Mouse (Mus musculus) limb, embryonic 13.5 days (tissue): ENCODE data around the gene Slc38a11. TPM values are rescaled to one million over a fixed set of nuclear protein-coding genes. Genes with fewer than 3 reads are reported as not detected.

Source experiments
- ATAC-seq: fragments of 200-750 bp; cut with Nextera tagmentation; 2 replicates; pipeline ENCODE4 v1.8.0; 2017; ENCODE audit warnings: low read depth, moderate number of reproducible peaks, moderate TSS enrichment; ENCODE audit not compliant: low FRiP score
- H3K27ac ChIP-seq: fragments of 300-500 bp; sonication (generic); 2 replicates; pipeline ENCODE4 v1.5.1; 2015; ENCODE audit warnings: inconsistent platforms, mild to moderate bottlenecking, moderate library complexity
- H3K27me3 ChIP-seq: fragments of 300-500 bp; sonication (generic); 2 replicates; pipeline ENCODE4 v1.6.1; 2015; ENCODE audit warnings: mild to moderate bottlenecking, inconsistent platforms
- H3K36me3 ChIP-seq: fragments of 300-500 bp; sonication (generic); 2 replicates; pipeline ENCODE4 v1.6.1; 2015; ENCODE audit warnings: inconsistent platforms, mild to moderate bottlenecking, moderate library complexity
- H3K4me1 ChIP-seq: fragments of 300-500 bp; sonication (generic); 2 replicates; pipeline ENCODE4 v1.6.1; 2015; ENCODE audit warnings: inconsistent platforms
- H3K4me2 ChIP-seq: fragments of 300-500 bp; sonication (generic); replicated peaks from 2 replicates; pipeline ENCODE4 v1.6.1; 2015; ENCODE audit warnings: inconsistent platforms, mild to moderate bottlenecking, moderate library complexity
- H3K4me3 ChIP-seq: fragments of 300-500 bp; sonication (generic); 2 replicates; pipeline ENCODE4 v1.5.1; 2015; ENCODE audit warnings: moderate library complexity, mild to moderate bottlenecking, inconsistent platforms
- H3K9ac ChIP-seq: fragments of 300-500 bp; sonication (generic); 2 replicates; pipeline ENCODE4 v1.6.1; 2015; ENCODE audit warnings: mild to moderate bottlenecking, inconsistent platforms
- H3K9me3 ChIP-seq: fragments of 300-500 bp; sonication (generic); 2 replicates; pipeline ENCODE4 v1.6.1; 2016; ENCODE audit warnings: inconsistent platforms
- WGBS: fragments of 180-500 bp; shearing (Covaris S2); methylation state at CpG from one replicate; pipeline ENCODE4 v1.1.7; 2015; 5-methylcytosine and 5-hydroxymethylcytosine counted together
- polyA plus RNA-seq: library from polyadenylated mRNA; unstranded; fragments of >200 nt; fragmentation: Nextera tagmentation; extraction: Ambion mirVana; gene quantifications from 2 replicates; pipeline ENCODE4 v1.2.1, GENCODE M21; 2015

Gene Slc38a11
- polyA plus RNA-seq, 1 experiment from 2014 or later = 0.45 TPM

DNA sequence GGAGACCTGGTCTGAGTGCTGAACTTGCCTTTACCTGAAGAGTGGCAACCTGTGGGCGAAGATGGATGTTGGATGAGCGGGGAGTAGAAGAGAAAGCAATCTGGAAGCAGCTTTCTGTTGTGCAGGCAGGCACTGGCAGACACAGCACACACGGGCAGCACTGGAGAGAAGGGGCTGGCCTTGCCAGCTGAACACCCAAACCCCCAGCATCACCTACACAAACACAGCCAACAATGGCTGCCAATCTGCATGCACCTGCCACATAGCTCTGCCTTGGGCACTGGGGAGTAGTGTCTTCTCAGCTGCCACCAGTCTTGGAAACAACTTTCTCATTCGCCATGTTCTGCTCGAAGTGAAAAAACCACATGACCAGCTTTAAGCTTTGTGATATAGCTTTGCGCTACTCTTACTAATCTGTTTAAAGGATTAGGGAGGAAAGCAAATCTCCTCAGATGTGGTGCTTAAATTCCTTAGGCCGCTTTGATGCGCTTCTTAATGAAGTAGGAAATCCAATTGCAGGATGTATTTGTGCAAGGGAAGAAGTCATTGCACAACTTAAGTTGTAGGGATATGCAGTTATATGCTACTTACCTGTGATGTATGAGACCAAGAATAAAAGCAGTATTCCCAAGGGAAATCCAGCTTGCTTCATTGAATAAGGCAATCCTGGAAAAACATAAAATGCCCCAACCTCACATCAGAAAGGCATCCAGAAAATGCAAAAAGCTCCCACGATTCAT, 2.9 kb downstream of the Slc38a11 start:
- 87% methylated on average over 9 of the region's 9 CpGs for WGBS
- no peak overlapping the region for H3K4me3 ChIP-seq
- H3K4me2 ChIP-seq = no peak overlapping the region
- H3K36me3 ChIP-seq = no peaks in the 10 kb centered on the region
- no peak overlapping the region for H3K9ac ChIP-seq
- no peak for ATAC-seq
- no peak overlapping the region for H3K27ac ChIP-seq
- H3K27me3 ChIP-seq = no peaks in the 10 kb centered on the region
- H3K4me1 ChIP-seq = peaks cover 9% of the 10 kb centered on the region
- H3K9me3 ChIP-seq = no peaks in the 10 kb centered on the region

DNA sequence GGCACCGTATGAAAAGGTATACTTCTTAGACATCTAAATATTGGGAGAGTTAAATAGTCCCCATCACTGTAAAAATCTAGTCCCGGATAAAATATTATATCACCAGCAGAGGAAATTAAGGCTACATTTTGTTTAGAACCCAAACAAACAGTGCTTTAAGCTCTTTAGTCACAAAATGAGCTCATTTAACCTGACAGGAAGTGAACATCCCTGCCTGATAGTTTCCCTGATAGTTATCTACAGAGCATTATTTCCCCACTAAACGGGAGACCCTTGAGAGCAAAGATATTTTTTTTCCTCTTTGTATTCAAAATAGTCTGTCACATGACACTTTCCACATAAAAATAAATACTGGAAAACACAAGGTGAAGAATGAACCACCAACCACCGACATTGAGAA, 16.5 kb downstream of the Slc38a11 start:
- no peaks in the 10 kb centered on the region for H3K36me3 ChIP-seq
- 55% methylated on average over 4 of the region's 4 CpGs for WGBS
- no peak overlapping the region for H3K4me3 ChIP-seq
- no peaks in the 10 kb centered on the region for H3K9me3 ChIP-seq
- H3K4me2 ChIP-seq = no peak overlapping the region
- no peak overlapping the region for H3K27ac ChIP-seq
- ATAC-seq = no peak
- H3K27me3 ChIP-seq = no peaks in the 10 kb centered on the region
- H3K9ac ChIP-seq = no peak overlapping the region
- no peaks in the 10 kb centered on the region for H3K4me1 ChIP-seq

DNA sequence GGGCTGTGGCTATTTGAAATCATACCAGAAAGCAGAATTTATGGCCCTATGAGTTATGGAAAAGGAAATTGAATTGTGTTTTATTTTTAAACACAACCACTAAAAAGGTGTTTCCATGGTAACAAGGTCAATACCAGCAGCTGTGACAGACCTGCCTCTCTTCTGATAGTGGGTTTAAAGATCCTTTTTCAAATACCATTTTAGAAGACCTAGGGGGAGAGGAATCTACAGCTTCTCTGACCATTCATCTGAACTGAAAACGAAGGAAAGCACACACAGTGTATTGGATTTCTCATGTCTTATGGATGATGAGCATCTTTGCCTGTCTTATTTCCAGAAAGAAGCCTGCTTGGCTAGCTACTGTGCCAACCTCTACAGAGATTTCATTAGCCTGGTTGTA, 16.9 kb downstream of the Slc38a11 start:
- ATAC-seq = no peak
- WGBS = 61% methylated on average over 1 of the region's 1 CpGs
- Histone ChIP-seq H3K27me3 (no peaks in the 10 kb centered on the region), H3K4me3 (no peak overlapping the region), H3K36me3 (no peaks in the 10 kb centered on the region), H3K9ac (no peak overlapping the region), H3K27ac (no peak overlapping the region), H3K4me2 (no peak overlapping the region), H3K9me3 (no peaks in the 10 kb centered on the region), H3K4me1 (no peaks in the 10 kb centered on the region)

DNA sequence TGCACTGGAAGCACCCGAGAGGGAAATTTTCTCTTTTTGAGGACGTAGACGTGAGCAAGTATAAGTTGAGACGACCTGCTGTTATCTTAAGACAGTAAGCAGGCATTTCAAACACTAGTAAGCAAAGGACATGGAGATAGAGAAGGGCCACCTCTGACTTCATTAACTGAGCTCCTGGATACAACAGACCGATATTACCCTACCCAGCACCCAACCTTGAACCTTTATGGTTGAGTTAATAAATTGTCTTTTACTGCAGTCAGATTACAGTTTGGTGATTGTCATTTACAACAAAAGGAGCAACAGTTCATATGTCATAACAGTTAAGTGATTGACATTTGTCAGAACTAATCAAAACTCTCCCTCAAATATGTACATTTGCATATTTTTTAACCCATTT, 17.8 kb downstream of the Slc38a11 start:
- no peak for ATAC-seq
- H3K4me3 ChIP-seq = no peak overlapping the region
- H3K9ac ChIP-seq = no peak overlapping the region
- H3K36me3 ChIP-seq = no peaks in the 10 kb centered on the region
- H3K27ac ChIP-seq = no peak overlapping the region
- H3K27me3 ChIP-seq = no peaks in the 10 kb centered on the region
- 81% methylated on average over 5 of the region's 5 CpGs for WGBS
- no peaks in the 10 kb centered on the region for H3K9me3 ChIP-seq
- no peaks in the 10 kb centered on the region for H3K4me1 ChIP-seq
- H3K4me2 ChIP-seq = no peak overlapping the region

DNA sequence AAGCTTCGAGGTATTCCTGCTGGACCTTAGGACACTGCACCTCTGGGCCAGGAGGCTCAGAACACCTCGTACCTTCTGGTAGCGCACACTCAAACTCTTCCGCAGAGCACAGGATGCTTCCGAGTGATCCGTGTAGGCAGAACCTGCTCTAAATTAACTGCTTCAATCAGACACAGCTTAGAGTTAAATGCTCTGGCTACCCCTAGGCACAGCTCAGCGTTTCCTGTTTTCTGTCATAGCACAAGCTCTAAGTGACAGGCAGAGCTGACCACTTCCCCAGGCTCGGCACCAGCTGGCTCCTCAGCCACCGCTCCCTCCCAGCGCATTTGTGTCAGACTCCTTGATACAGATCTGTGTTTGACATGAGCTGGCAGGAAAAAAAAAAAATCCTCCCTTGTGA, 21.8 kb downstream of the Slc38a11 start:
- Histone ChIP-seq H3K4me3 (no peak overlapping the region), H3K27ac (no peak overlapping the region), H3K27me3 (no peaks in the 10 kb centered on the region), H3K9ac (no peak overlapping the region), H3K4me2 (no peak overlapping the region), H3K36me3 (no peaks in the 10 kb centered on the region), H3K9me3 (no peaks in the 10 kb centered on the region), H3K4me1 (peaks cover 5% of the 10 kb centered on the region; the same call in 1 of the 2 replicates)
- 28% methylated on average over 10 of the region's 10 CpGs for WGBS
- ATAC-seq = no peak

DNA sequence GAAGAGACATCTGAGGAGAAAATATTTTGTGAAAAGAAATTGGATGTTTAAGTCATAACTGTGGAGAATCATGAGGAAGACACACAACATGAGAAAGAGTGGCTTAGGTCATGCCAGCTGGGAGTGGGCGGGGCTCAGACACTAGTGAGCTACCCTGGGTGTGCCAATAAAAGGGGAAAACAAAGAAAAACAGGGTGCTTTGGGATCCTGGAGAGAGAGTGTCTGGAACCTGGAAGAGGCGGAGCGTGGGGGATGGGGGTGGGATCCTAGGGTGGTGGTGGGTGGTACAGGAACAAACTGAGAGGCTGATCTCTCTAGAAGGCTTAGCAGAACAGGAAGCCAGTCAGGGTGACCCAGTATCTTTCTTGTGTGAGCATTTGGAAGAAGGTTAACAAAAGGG, 23.0 kb downstream of the Slc38a11 start:
- H3K4me3 ChIP-seq = no peak overlapping the region
- no peak overlapping the region for H3K4me2 ChIP-seq
- H3K27me3 ChIP-seq = no peaks in the 10 kb centered on the region
- no peaks in the 10 kb centered on the region for H3K36me3 ChIP-seq
- no peaks in the 10 kb centered on the region for H3K9me3 ChIP-seq
- 81% methylated on average over 3 of the region's 3 CpGs for WGBS
- ATAC-seq = no peak
- H3K9ac ChIP-seq = no peak overlapping the region
- peaks cover 5% of the 10 kb centered on the region; the same call in 1 of the 2 replicates for H3K4me1 ChIP-seq
- no peak overlapping the region for H3K27ac ChIP-seq

DNA sequence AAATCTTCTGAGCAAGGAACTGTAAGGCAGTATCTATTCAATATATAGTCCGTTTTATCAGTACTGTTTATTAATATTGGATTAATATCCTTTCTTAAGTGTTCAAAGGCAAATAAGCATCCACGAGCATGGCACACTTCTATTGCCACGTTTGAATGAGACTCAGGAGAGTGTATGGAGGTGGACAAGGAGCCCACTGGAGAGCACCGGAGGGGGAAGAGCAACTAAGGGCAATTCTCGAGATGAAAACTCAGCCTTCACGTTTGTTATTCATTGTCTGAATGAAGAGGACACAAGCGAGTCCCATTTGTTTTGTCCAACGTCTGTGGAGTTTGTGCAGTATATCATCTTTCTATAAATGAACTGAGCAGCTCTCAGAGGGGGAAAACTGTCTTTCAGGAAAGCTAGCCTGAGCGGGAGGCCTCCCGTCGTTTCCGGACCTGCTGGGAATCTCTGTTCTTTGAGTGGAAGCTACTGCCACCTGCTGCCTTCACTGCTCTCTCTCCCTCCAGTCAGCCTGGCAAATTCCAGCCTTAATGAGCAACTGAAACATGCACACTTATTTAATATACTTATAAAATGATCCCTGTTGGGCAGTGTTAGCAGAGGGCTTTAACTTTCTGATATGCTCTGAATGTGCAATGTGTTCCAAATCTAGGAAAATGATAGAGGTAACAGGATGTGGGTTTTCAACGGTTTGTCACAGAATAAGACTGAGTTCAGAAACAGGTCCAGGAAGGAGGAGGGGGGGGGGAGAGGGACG, 26.3 kb downstream of the Slc38a11 start:
- Histone ChIP-seq H3K9ac (no peak overlapping the region), H3K27me3 (no peaks in the 10 kb centered on the region), H3K4me3 (no peak overlapping the region), H3K27ac (no peak overlapping the region), H3K4me1 (peaks cover 5% of the 10 kb centered on the region; the same call in 1 of the 2 replicates), H3K36me3 (no peaks in the 10 kb centered on the region), H3K4me2 (peak overlapping the region; percentile 40), H3K9me3 (no peaks in the 10 kb centered on the region)
- peak; percentile 76; the same call in 1 of the 2 replicates for ATAC-seq
- 20% methylated on average over 13 of the region's 14 CpGs for WGBS

DNA sequence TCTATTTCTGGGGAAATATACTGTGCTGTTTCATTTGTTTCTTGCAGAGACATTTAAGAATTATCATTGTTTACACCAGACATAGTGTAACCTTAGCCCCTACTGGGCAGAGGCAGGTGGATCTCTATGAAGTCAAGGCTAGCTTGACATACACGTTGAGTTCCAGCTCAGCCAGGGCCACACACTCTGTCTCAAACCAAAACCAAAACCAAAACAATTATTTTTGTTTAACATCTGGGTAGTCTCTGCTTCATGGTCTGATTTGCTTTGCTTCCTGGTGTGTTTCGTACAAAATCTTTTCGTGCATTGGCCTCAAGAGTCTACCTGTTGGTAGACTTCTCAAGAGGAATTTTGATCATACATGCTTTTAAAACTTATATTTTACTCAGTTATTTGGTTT, 27.2 kb downstream of the Slc38a11 start:
- no peak for ATAC-seq
- H3K27me3 ChIP-seq = no peaks in the 10 kb centered on the region
- 91% methylated on average over 3 of the region's 3 CpGs for WGBS

DNA sequence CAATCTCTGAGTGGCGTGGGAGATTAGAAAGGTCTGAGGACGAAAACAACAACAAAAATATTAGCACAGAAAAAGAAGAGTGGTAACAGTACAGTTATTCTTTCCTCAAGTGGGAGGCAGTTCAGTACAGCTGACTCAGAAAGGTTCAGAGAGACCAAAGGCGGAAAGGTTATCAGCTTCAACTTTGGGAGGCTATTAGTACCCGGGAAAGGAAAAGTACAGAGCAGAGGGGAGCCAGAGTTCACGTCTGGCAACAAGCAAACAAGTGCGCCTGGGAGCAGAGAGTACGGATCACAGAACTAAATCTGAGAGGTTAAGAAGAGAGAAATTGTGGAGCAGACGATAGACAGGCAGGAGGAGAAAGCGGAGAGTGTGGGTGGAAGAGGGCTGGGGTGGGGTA, 29.7 kb downstream of the Slc38a11 start:
- Histone ChIP-seq H3K27me3 (no peaks in the 10 kb centered on the region), H3K4me2 (no peak overlapping the region), H3K4me1 (peaks cover 5% of the 10 kb centered on the region; the same call in 1 of the 2 replicates), H3K36me3 (no peaks in the 10 kb centered on the region), H3K9ac (no peak overlapping the region), H3K4me3 (no peak overlapping the region), H3K9me3 (no peaks in the 10 kb centered on the region), H3K27ac (no peak overlapping the region)
- 65% methylated on average over 9 of the region's 9 CpGs for WGBS
- ATAC-seq = no peak

More for the DNA sequence above, 27.2 kb downstream of the Slc38a11 start:
- Histone ChIP-seq H3K27ac (no peak overlapping the region), H3K4me1 (peaks cover 5% of the 10 kb centered on the region; the same call in 1 of the 2 replicates), H3K9me3 (no peaks in the 10 kb centered on the region), H3K36me3 (no peaks in the 10 kb centered on the region), H3K4me2 (no peak overlapping the region), H3K9ac (no peak overlapping the region), H3K4me3 (no peak overlapping the region)

DNA sequence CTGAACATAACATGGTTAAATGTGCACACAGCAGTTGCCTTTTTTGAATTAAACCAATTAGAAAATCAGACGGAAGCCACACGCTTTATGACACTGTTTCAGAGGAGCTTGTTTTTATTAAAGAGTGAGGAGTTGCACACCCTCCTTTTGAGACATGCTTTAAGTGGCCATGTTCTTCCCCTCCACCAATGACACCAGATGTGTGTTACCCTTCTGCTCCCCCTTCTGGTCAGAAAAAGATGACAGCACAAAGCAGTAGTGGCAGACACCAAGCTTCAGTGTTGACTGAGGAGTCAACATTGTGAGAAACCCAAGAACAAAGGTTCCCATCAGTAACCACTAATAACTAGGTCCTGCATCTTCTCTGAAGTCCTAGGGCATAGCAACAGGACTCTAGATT, 32.5 kb downstream of the Slc38a11 start:
- H3K9me3 ChIP-seq = no peaks in the 10 kb centered on the region
- WGBS = 44% methylated on average over 2 of the region's 2 CpGs
- no peak for ATAC-seq
- H3K36me3 ChIP-seq = no peaks in the 10 kb centered on the region
- no peaks in the 10 kb centered on the region for H3K27me3 ChIP-seq
- H3K4me1 ChIP-seq = no peaks in the 10 kb centered on the region
- no peak overlapping the region for H3K4me3 ChIP-seq
- no peak overlapping the region for H3K4me2 ChIP-seq
- H3K27ac ChIP-seq = no peak overlapping the region
- no peak overlapping the region for H3K9ac ChIP-seq

DNA sequence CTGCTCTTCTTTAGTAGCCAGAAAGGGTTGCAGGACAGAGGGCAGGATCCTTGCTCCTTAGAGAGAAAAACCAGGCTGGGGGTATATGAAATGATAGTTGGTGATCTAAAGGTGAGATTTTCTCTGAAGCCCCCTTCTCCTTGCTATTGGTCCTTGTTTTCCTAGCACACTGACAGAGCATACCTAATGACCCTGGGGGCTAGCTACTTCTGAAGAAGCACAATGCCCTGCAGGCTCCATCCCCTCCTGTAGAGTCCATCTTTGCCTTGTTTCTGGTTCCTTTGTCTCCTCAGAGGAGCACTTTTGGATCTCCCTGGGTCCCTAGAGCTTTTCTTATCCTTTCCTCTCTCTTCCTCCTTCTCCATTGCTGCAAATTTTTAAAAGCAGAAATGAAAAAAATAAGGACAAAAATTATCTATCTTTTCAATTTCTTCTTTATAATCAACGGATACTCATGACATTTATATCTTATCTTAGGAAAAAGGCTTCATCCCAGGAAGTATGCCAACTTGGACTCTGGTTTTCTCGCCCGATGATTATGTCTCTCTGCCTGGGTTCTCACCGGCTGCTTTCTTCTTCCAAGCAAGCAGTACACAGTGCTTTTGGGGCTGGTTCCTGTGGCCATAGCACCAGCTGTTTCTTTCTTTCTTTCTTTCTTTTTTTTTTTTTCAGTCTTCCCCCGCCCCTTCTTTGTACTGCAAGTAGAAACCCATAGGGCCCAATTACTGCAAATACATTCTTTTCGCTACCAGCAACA, 41.7 kb downstream of the Slc38a11 start:
- ATAC-seq = no peak
- no peak overlapping the region for H3K27ac ChIP-seq
- H3K9ac ChIP-seq = no peak overlapping the region
- no peak overlapping the region for H3K4me2 ChIP-seq
- H3K27me3 ChIP-seq = no peaks in the 10 kb centered on the region
- H3K4me3 ChIP-seq = no peak overlapping the region
- WGBS = 67% methylated on average over 6 of the region's 6 CpGs
- H3K4me1 ChIP-seq = peaks cover 6% of the 10 kb centered on the region; the same call in 1 of the 2 replicates
- H3K36me3 ChIP-seq = no peaks in the 10 kb centered on the region
- no peaks in the 10 kb centered on the region for H3K9me3 ChIP-seq

DNA sequence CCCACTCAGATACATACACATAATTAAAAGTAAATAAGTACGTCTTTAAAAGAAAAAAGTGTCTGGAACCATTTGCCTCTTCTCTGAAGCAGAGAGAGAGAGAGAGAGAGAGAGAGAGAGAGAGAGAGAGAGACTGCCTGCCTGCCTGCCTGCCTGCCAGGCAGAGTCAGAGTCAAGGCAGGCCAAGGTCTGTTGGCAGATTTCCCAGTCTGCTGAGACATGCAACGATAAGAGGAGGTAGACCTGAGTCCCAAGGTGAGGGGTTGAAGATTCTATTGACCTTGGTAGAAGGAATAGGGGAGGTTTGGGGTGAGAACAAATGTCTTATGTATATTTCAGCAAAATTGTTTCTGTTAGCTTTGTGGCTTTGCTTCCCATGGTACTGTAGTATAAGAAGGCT, 42.9 kb downstream of the Slc38a11 start:
- Histone ChIP-seq H3K36me3 (no peaks in the 10 kb centered on the region), H3K4me2 (no peak overlapping the region), H3K27me3 (no peaks in the 10 kb centered on the region), H3K27ac (no peak overlapping the region), H3K4me3 (no peak overlapping the region), H3K9me3 (no peaks in the 10 kb centered on the region), H3K4me1 (peaks cover 6% of the 10 kb centered on the region; the same call in 1 of the 2 replicates), H3K9ac (no peak overlapping the region)
- 53% methylated on average over 2 of the region's 2 CpGs for whole genome bisulfite sequencing
- ATAC-seq = no peak
